Mouse (Mus musculus): ENCODE measurements around the gene Hdhd5.

DNA sequence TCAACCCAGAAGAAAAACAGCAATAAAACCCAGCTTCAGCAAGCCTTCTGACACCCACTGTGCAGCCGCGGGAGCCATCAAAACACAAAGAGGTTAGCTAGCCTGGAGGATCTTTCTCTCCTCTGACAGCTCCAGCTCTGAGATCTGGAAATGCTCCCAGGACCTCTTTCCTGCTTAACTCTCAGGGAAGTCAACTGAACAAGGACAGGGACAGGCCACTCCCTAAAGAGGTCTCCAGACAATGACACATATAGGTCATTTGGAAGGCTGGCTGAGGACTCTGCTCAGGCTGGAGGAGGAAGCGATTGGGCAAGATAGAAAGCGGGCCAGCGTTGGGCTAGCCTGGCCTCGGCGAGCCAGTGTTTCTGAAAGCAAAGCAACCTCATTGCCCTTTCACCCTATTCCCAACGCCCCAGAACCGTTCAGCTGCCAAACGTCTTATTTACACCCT is 8.7 kb upstream of the Hdhd5 start:
- TF ChIP-seq CTCF (IDR thresholded peaks at IDR 0.05; ENCODE audit: control insufficient read depth, insufficient read depth, insufficient replicate concordance, low read depth, low read length): no peak
- no peak for TF ChIP-seq POLR2A (IDR thresholded peaks at IDR 0.05; ENCODE audit: control insufficient read depth, low read depth, low read length)

Measured in testis, adult 2 months (tissue).